Mouse (Mus musculus): ENCODE results near the gene Polr2b. TPM values are rescaled to one million over a fixed set of nuclear protein-coding genes. Genes with fewer than 3 reads are reported as not detected.

Polr2b gene
- total and polyA plus RNA-seq, 3 experiments: 58.3 to 178 (median 91.4) TPM

DNA sequence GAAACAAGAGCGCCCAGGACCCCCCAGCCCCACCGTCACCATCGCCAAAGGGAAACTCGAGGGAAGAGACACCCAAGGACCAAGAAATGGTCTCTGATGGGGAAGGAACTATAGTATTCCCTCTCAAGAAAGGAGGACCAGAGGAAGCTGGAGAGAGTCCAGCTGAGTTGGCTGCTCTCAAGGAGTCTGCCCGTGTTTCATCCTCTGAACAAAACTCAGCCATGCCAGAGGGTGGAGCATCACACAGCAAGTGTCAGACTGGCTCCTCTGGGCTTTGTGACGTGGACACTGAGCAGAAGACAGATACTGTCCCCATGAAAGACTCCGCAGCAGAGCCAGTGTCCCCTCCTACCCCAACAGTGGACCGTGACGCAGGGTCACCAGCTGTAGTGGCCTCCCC is 27.7 kb upstream of the Polr2b start:
- TF ChIP-seq NRF1 (IDR thresholded peaks at IDR 0.05; ENCODE audit: insufficient read depth, low read depth, low read length, poor library complexity, severe bottlenecking): no peak
- TF ChIP-seq CHD1 (IDR thresholded peaks at IDR 0.05; ENCODE audit: low read depth, low read length): no peak
- TF ChIP-seq ZKSCAN1 (IDR thresholded peaks at IDR 0.05; ENCODE audit: low read depth, low read length): no peak
- no peak for TF ChIP-seq MYB (IDR thresholded peaks at IDR 0.05; ENCODE audit: low read depth, low read length)
- TF ChIP-seq SMC3 (IDR thresholded peaks at IDR 0.05; ENCODE audit: low read depth, low read length): no peak
- no peak for TF ChIP-seq JUND (IDR thresholded peaks at IDR 0.05; ENCODE audit: low read depth, low read length)
- TF ChIP-seq ZNF384 (IDR thresholded peaks at IDR 0.05; ENCODE audit: low read depth, low read length): no peak
- no peak for TF ChIP-seq HCFC1 (IDR thresholded peaks at IDR 0.05; ENCODE audit: low read depth, low read length)
- no peak for TF ChIP-seq MYC (IDR thresholded peaks at IDR 0.05; ENCODE audit: low read depth, low read length)
- TF ChIP-seq ZMIZ1 (IDR thresholded peaks at IDR 0.05; ENCODE audit: low read depth, low read length): no peak
- TF ChIP-seq USF2 (IDR thresholded peaks at IDR 0.05; ENCODE audit: borderline replicate concordance in 1 of 2, insufficient read depth in 1 of 2, low read depth in 1 of 2, low read length in 2 of 2): no peak
- TF ChIP-seq POLR2AphosphoS5 (IDR thresholded peaks at IDR 0.05; ENCODE audit: borderline replicate concordance, low read depth, low read length): no peak
- no peak for TF ChIP-seq MAFK (IDR thresholded peaks at IDR 0.05; ENCODE audit: borderline replicate concordance, low read depth, low read length)
- TF ChIP-seq E2F4 (IDR thresholded peaks at IDR 0.05; ENCODE audit: borderline replicate concordance, low read depth, low read length): no peak
- no peak for TF ChIP-seq ETS1 (IDR thresholded peaks at IDR 0.05; ENCODE audit: low read depth, low read length)
- TF ChIP-seq MAX (IDR thresholded peaks at IDR 0.05; ENCODE audit: low read length): no peak
- TF ChIP-seq POLR2AphosphoS2 (IDR thresholded peaks at IDR 0.05; ENCODE audit: low read length): no peak

DNA sequence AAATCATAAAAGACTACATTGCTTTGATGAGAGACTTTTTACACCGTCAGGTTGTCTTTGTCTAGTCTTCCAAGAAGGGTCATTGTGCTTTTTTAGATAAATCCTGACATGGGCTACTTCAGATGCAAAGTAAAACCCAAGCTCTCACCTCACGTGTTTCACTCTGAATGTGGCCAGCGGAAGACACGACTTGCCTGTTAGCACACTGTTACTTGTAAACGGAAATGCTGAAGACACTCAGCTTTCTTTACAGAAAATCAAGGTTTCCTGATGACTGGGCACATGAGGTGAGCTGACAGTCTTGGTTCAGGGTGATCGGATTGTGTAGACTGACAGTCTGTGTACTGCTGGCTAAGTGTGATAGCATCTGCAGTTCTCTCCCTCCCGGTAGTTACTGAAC is 24.3 kb upstream of the Polr2b start:
- no peaks in the 10 kb centered on the region for H3K9me3 ChIP-seq (replicated peaks; ENCODE audit: insufficient read depth, low read length)
- no peaks in the 10 kb centered on the region for H3K4me1 ChIP-seq (ENCODE audit: control insufficient read depth in 1 of 2, insufficient read depth in 2 of 2, low read length in 2 of 2)
- DNase-seq (ENCODE audit: low read depth, low spot score): no peak
- TF ChIP-seq CTCF (IDR thresholded peaks at IDR 0.05 in 2 of 3, conservative IDR thresholded peaks at IDR 0.05 in 1 of 3; ENCODE audit: control insufficient read depth in 1 of 3, insufficient read depth in 1 of 3, low read depth in 2 of 3, low read length in 3 of 3, poor library complexity in 1 of 3, severe bottlenecking in 1 of 3): no peak
- TF ChIP-seq MAX (IDR thresholded peaks at IDR 0.05; ENCODE audit: low read length): no peak
- no peak for TF ChIP-seq KAT2A (conservative IDR thresholded peaks at IDR 0.05; ENCODE audit: low read depth, low read length)
- no peak for TF ChIP-seq USF2 (IDR thresholded peaks at IDR 0.05; ENCODE audit: borderline replicate concordance in 1 of 2, insufficient read depth in 1 of 2, low read depth in 1 of 2, low read length in 2 of 2)
- TF ChIP-seq EP300 (IDR thresholded peaks at IDR 0.05; ENCODE audit: low read depth in 1 of 2, low read length in 2 of 2): no peak
- TF ChIP-seq POLR2AphosphoS5 (IDR thresholded peaks at IDR 0.05; ENCODE audit: borderline replicate concordance, low read depth, low read length): no peak
- TF ChIP-seq JUND (IDR thresholded peaks at IDR 0.05; ENCODE audit: low read depth, low read length): no peak
- TF ChIP-seq MYB (IDR thresholded peaks at IDR 0.05; ENCODE audit: low read depth, low read length): no peak
- TF ChIP-seq ZKSCAN1 (IDR thresholded peaks at IDR 0.05; ENCODE audit: low read depth, low read length): no peak
- TF ChIP-seq HCFC1 (IDR thresholded peaks at IDR 0.05; ENCODE audit: low read depth, low read length): no peak
- TF ChIP-seq MAFK (IDR thresholded peaks at IDR 0.05; ENCODE audit: borderline replicate concordance, low read depth, low read length): no peak
- TF ChIP-seq MAZ (IDR thresholded peaks at IDR 0.05; ENCODE audit: low read depth, low read length): no peak
- no peak for TF ChIP-seq TCF12 (IDR thresholded peaks at IDR 0.05; ENCODE audit: low read depth, low read length)
- TF ChIP-seq RCOR1 (IDR thresholded peaks at IDR 0.05; ENCODE audit: low read depth, low read length): no peak
- no peak overlapping the region for H3K4me3 ChIP-seq (ENCODE audit: control insufficient read depth in 1 of 2, insufficient read depth in 1 of 2, low read depth in 2 of 2, low read length in 2 of 2)
- H3K36me3 ChIP-seq (ENCODE audit: control insufficient read depth in 1 of 2, insufficient read depth in 2 of 2, low read length in 2 of 2): peaks cover 0 to 36% of the 10 kb centered on the region in 2 experiments; a peak in 2 of 4 replicates
- H3K9ac ChIP-seq (ENCODE audit: control insufficient read depth, low read depth, low read length, poor library complexity, severe bottlenecking): no peak overlapping the region
- no peaks in the 10 kb centered on the region for H3K27me3 ChIP-seq (ENCODE audit: control insufficient read depth in 1 of 2, insufficient read depth in 2 of 2, low read length in 2 of 2)
- H3K27ac ChIP-seq (ENCODE audit: control insufficient read depth, low read depth, low read length): no peak overlapping the region
- peaks cover 3% of the 10 kb centered on the region for H3K79me2 ChIP-seq (ENCODE audit: control insufficient read depth, insufficient read depth, low read length, poor library complexity)

More for the DNA sequence above, 27.7 kb upstream of the Polr2b start:
- DNase-seq (ENCODE audit: low read depth, low spot score): no peak
- Histone ChIP-seq H3K9me3 (replicated peaks; ENCODE audit: insufficient read depth, low read length) (no peaks in the 10 kb centered on the region), H3K79me2 (ENCODE audit: control insufficient read depth, insufficient read depth, low read length, poor library complexity) (peaks cover 8% of the 10 kb centered on the region), H3K4me3 (ENCODE audit: control insufficient read depth in 1 of 2, insufficient read depth in 1 of 2, low read depth in 2 of 2, low read length in 2 of 2) (no peak overlapping the region), H3K9ac (ENCODE audit: control insufficient read depth, low read depth, low read length, poor library complexity, severe bottlenecking) (no peak overlapping the region), H3K4me1 (ENCODE audit: control insufficient read depth in 1 of 2, insufficient read depth in 2 of 2, low read length in 2 of 2) (no peaks in the 10 kb centered on the region), H3K27me3 (ENCODE audit: control insufficient read depth in 1 of 2, insufficient read depth in 2 of 2, low read length in 2 of 2) (no peaks in the 10 kb centered on the region), H3K36me3 (ENCODE audit: control insufficient read depth in 1 of 2, insufficient read depth in 2 of 2, low read length in 2 of 2) (peaks cover 0 to 59% of the 10 kb centered on the region in 2 experiments; a peak in 2 of 4 replicates), H3K27ac (ENCODE audit: control insufficient read depth, low read depth, low read length) (no peak overlapping the region)
